Mouse (Mus musculus) hindbrain, embryonic 15.5 days (tissue): Measurements from ENCODE around the gene Myo7a. TPM values are rescaled to one million over a fixed set of nuclear protein-coding genes. Genes with fewer than 3 reads are reported as not detected.
A peak's percentile ranks its signal among the peaks of the same experiment; 100 is the strongest.

Experiments
- ATAC-seq: fragments of 200-750 bp; cut with Nextera tagmentation; 2 replicates; pipeline ENCODE4 v1.8.0; 2017; ENCODE audit warnings: low read depth, moderate number of reproducible peaks, moderate TSS enrichment; ENCODE audit not compliant: low FRiP score
- H3K27ac ChIP-seq: fragments of 300-500 bp; sonication (generic); replicated peaks from 2 replicates; pipeline ENCODE4 v1.5.1; 2015; ENCODE audit warnings: mild to moderate bottlenecking, inconsistent platforms
- H3K27me3 ChIP-seq: fragments of 300-500 bp; sonication (generic); 2 replicates; pipeline ENCODE4 v1.6.1; 2015; ENCODE audit warnings: control low read depth, inconsistent platforms
- H3K36me3 ChIP-seq: fragments of 300-500 bp; sonication (generic); 2 replicates; pipeline ENCODE4 v1.6.1; 2015; ENCODE audit warnings: control low read depth, inconsistent platforms
- H3K4me1 ChIP-seq: fragments of 300-500 bp; sonication (generic); replicated peaks from 2 replicates; pipeline ENCODE4 v1.6.1; 2015; ENCODE audit warnings: control low read depth, inconsistent platforms
- H3K4me2 ChIP-seq: fragments of 300-500 bp; sonication (generic); 2 replicates; pipeline ENCODE4 v1.6.1; 2015; ENCODE audit warnings: moderate library complexity, mild to moderate bottlenecking, inconsistent platforms
- H3K4me3 ChIP-seq: fragments of 300-500 bp; sonication (generic); 2 replicates; pipeline ENCODE4 v1.5.1; 2015; ENCODE audit warnings: mild to moderate bottlenecking, inconsistent platforms
- H3K9ac ChIP-seq: fragments of 300-500 bp; sonication (generic); 2 replicates; pipeline ENCODE4 v1.6.1; 2015; ENCODE audit warnings: inconsistent platforms
- H3K9me3 ChIP-seq: fragments of 300-500 bp; sonication (generic); 2 replicates; pipeline ENCODE4 v1.6.1; 2016; ENCODE audit warnings: control low read depth, inconsistent platforms
- WGBS: fragments of 180-500 bp; shearing (Covaris S2); methylation state at CpG from one replicate; pipeline ENCODE4 v1.1.7; 2015; 5-methylcytosine and 5-hydroxymethylcytosine counted together
- polyA plus RNA-seq: library from polyadenylated mRNA; unstranded; fragments of >200 nt; fragmentation: Nextera tagmentation; extraction: Ambion mirVana; gene quantifications from 2 replicates; pipeline ENCODE4 v1.2.1, GENCODE M21; 2015

Myo7a gene
- polyA plus RNA-seq, 1 experiment from 2014 or later = 19.3 TPM

DNA sequence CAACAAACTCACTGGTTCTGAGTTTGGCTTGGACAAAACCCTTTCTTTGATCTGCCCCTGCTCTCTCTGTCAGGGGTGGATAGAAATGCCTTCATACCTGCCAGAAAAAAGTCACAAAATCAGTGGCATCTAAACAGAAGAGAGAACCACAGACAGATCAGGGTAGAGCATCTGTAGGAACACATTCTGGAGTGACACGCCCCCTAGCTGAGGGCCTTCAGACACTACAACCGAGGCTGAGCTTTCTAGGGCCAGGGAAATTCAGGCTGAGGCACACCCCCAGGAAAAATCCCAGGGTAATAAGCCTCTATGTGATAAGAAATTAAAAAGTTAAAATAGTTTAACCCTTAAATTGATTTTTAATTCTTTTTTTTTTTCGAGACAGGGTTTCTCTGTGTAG lies 34.0 kb upstream of the Myo7a start:
- 35% methylated on average over 3 of the region's 3 CpGs for WGBS
- no peak overlapping the region for H3K4me2 ChIP-seq
- H3K9ac ChIP-seq = no peak overlapping the region
- no peak for ATAC-seq
- H3K27me3 ChIP-seq = no peaks in the 10 kb centered on the region
- no peaks in the 10 kb centered on the region for H3K36me3 ChIP-seq
- H3K27ac ChIP-seq = no peak overlapping the region
- no peaks in the 10 kb centered on the region for H3K9me3 ChIP-seq
- no peak overlapping the region for H3K4me3 ChIP-seq
- peaks cover 40% of the 10 kb centered on the region for H3K4me1 ChIP-seq

DNA sequence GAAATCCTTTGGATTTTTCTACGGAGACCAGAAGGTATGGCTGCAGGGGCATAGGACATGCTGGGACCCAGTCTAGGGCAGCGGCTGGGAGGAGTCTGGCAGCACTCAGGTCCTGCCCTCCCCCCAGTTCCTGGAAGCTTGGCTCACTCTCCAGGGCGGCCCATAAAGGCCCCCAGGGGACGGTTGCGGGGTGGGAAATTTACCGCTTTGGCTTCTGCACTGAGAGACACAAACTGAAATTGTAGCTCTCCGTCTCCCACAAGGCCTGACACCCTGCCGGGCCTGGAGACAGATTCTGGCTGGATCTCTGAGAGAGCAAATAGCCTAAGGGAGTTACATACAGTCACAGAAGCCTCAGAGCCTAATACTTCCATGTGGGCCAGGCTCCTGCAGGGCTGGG lies 33.1 kb upstream of the Myo7a start:
- no peak for ATAC-seq
- no peak overlapping the region for H3K4me3 ChIP-seq
- no peaks in the 10 kb centered on the region for H3K27me3 ChIP-seq
- no peak overlapping the region for H3K9ac ChIP-seq
- H3K4me2 ChIP-seq = no peak overlapping the region
- peaks cover 37% of the 10 kb centered on the region for H3K4me1 ChIP-seq
- H3K9me3 ChIP-seq = no peaks in the 10 kb centered on the region
- H3K27ac ChIP-seq = no peak overlapping the region
- WGBS = 55% methylated on average over 8 of the region's 8 CpGs
- H3K36me3 ChIP-seq = no peaks in the 10 kb centered on the region

DNA sequence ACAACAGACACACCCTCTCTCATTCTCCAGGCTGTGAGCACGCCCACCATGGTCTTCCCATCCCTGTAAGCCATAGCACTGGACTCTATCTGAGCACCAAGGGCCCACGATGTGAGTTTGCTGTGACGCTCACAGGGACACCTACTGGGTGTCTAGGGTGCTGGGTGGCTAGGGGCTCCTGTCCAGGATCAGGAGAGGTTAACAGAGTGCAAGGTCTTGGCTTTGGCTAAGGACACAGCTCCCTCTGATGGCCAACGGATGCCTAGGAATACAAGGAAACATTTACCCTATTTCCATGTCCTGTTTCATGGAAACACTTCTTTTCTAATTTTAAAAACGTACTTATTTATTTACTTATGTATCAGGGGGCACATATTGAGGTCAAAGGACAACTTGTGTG lies 31.2 kb upstream of the Myo7a start:
- Histone ChIP-seq H3K4me3 (no peak overlapping the region), H3K9me3 (no peaks in the 10 kb centered on the region), H3K27ac (no peak overlapping the region), H3K4me1 (peaks cover 24% of the 10 kb centered on the region), H3K4me2 (no peak overlapping the region), H3K9ac (no peak overlapping the region), H3K36me3 (no peaks in the 10 kb centered on the region), H3K27me3 (no peaks in the 10 kb centered on the region)
- ATAC-seq = no peak
- 48% methylated on average over 5 of the region's 5 CpGs for WGBS

DNA sequence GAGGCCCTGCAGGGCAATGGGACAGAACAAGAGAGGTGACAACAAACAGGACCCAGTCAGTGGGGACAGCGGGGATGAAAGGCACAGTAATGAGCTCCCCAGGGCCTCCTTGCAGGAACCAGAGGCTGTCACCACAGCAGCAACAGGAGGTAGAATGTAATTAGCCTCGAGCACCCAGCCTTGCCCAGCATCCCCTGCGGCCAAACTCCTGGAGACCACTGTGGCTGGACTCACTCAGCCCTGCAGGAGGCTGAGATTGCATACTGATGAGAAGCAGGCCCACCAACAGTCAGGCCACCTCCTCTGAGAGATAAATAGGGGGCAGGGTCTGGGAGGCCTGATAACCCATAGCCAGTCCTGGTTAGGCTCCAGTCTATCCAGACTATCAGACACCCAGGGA lies 30.5 kb upstream of the Myo7a start:
- no peak overlapping the region for H3K27ac ChIP-seq
- peaks cover 24% of the 10 kb centered on the region for H3K4me1 ChIP-seq
- ATAC-seq = no peak
- no peaks in the 10 kb centered on the region for H3K9me3 ChIP-seq
- no peak overlapping the region for H3K4me2 ChIP-seq
- H3K36me3 ChIP-seq = no peaks in the 10 kb centered on the region
- H3K27me3 ChIP-seq = no peaks in the 10 kb centered on the region
- no peak overlapping the region for H3K9ac ChIP-seq
- no peak overlapping the region for H3K4me3 ChIP-seq
- 10% methylated on average over 3 of the region's 3 CpGs for WGBS

DNA sequence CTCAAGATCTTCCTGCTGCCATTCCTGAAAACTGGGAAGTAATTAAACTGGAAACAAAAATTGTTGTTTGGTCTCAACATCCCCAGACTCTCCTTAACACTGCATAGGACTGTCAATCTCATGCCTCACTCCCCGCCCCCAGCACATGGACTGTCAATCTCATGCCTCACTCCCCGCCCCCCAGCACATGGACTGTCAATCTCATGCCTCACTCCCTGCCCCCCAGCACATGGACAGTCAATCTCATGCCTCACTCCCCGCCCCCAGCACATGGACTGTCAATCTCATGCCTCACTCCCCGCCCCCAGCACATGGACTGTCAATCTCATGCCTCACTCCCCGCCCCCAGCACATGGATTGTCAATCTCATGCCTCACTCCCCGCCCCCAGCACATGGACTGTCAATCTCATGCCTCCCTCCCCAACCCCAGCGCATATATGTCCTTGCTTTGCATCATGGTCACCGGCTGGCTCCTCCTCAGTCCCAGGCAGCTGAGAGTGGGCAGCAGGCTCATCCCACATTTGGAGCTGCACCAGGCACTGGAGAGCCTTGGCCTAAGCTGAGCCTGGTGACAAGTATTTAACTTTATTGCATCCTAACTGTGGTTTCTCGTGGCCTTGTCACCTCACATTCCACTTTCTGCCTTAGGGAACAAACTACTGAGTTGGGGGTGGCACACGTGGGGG lies 29.5 kb upstream of the Myo7a start:
- WGBS = 71% methylated on average over 10 of the region's 10 CpGs
- Histone ChIP-seq H3K27ac (no peak overlapping the region), H3K4me3 (no peak overlapping the region), H3K27me3 (no peaks in the 10 kb centered on the region), H3K36me3 (no peaks in the 10 kb centered on the region), H3K4me1 (peaks cover 24% of the 10 kb centered on the region), H3K9me3 (no peaks in the 10 kb centered on the region), H3K9ac (no peak overlapping the region), H3K4me2 (no peak overlapping the region)
- no peak for ATAC-seq

DNA sequence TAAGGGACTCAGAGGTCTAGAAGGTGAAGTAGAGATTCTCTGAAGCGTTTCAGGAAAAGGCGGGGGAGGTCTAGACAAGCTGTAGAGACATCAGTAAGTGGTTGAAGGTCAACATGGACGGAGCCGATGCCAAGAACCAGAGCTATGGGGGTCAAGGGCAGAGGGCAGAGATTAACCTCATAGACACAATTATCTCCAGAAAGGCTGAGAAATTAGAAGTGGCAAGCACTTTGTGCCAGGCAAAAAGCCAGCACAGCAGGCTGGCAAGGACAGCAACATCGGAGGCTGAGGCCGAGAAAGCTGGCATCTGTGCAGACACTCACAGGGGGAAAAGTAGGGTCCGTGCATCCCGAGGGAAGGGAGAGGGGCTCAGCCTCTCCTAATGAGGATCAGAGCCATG lies 28.4 kb upstream of the Myo7a start:
- peaks cover 27% of the 10 kb centered on the region for H3K4me1 ChIP-seq
- 69% methylated on average over 8 of the region's 8 CpGs for WGBS
- H3K27me3 ChIP-seq = no peaks in the 10 kb centered on the region
- no peak overlapping the region for H3K4me3 ChIP-seq
- no peaks in the 10 kb centered on the region for H3K36me3 ChIP-seq
- no peaks in the 10 kb centered on the region for H3K9me3 ChIP-seq
- no peak overlapping the region for H3K4me2 ChIP-seq
- H3K27ac ChIP-seq = 0 out of 2 replicates have a peak overlapping the region, but pooled peaks have one; percentile 20
- ATAC-seq = no peak
- H3K9ac ChIP-seq = no peak overlapping the region

DNA sequence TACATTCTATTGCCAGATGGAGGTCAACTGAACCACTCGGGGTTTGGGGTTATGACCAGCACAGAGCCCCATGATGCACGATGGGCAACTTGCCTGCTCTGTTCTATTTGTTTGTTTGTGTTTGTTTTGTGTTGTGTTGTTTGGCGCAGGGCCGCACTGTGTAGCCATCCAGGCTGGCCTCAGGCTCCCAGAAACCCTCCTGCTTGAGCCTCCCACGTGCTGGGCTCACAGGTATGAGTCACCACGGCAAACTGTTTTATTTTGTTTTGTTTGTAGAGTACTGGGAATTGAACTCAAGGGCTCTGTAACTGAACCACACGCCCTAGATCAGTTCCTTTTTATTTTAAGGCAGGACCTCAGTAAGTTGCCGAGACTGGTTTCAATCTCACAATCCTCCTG lies 27.1 kb upstream of the Myo7a start:
- 82% methylated on average over 8 of the region's 8 CpGs for WGBS
- no peak overlapping the region for H3K4me3 ChIP-seq
- H3K9ac ChIP-seq = no peak overlapping the region
- H3K27ac ChIP-seq = no peak overlapping the region
- H3K4me2 ChIP-seq = no peak overlapping the region
- H3K4me1 ChIP-seq = peaks cover 26% of the 10 kb centered on the region
- H3K36me3 ChIP-seq = no peaks in the 10 kb centered on the region
- no peaks in the 10 kb centered on the region for H3K27me3 ChIP-seq
- ATAC-seq = no peak
- H3K9me3 ChIP-seq = no peaks in the 10 kb centered on the region

DNA sequence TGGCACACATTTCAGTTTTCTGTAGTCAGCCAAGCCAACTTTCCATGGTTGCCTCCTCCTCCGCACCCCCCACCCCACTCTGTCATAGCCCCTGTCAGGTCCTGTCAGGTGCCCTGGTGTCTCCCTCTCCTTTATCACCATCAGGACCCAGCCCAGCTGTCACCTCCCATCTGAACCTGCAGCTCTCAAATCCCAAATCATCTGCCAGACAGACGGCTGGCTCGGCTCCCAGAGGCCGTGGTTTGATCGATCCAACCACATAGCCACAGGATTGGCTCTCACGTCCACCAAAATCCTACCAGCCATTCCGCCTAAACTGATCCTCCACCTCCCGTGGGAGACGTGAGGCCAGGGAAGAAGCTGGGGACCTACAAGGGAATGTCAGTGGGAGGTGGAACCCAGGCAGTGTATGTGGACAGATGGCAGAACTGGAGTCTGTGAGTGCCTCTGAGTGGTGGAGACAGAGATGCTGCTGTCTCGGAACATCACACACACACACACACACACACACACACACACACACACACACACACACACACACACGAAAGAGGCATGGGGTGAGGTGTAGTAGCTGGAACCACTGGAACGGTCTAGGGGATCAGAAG lies 26.6 kb upstream of the Myo7a start:
- Histone ChIP-seq H3K4me2 (no peak overlapping the region), H3K4me3 (no peak overlapping the region), H3K27ac (no peak overlapping the region), H3K4me1 (peaks cover 29% of the 10 kb centered on the region), H3K9ac (no peak overlapping the region), H3K27me3 (no peaks in the 10 kb centered on the region), H3K36me3 (no peaks in the 10 kb centered on the region), H3K9me3 (no peaks in the 10 kb centered on the region)
- 73% methylated on average over 12 of the region's 12 CpGs for WGBS
- no peak for ATAC-seq

DNA sequence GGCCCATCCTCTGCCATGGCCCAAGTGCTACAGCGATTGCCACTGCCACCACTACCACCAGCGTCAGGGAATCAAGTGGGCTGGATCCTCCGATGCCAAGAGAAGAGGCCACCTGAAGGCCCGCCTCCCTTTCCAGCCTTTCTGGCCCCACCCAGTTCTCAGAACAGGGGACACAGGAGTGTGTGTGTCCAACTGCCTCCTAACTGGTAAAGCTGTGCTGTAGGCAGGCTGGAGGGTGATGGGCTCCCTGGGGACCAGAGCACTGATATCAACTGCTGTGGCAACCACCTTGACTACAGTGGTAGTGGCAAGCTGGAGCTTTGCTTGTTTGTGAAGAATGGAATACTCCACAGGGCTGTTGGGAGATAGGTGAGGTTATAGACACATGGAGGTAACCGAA lies 26.1 kb upstream of the Myo7a start, which contains the start of gene Omp:
Gene Omp (minus strand): TSS at position 101 of the 400 bp plus-strand sequence.
- Histone ChIP-seq H3K9me3 (no peaks in the 10 kb centered on the region), H3K4me2 (no peak within 1 kb of the TSS), H3K36me3 (no peaks in the 10 kb centered on the region), H3K4me3 (no peak within 1 kb of the TSS), H3K27ac (no peak within 1 kb of the TSS), H3K4me1 (peaks cover 29% of the 10 kb centered on the region), H3K27me3 (no peaks in the 10 kb centered on the region), H3K9ac (no peak within 1 kb of the TSS)
- no peak for ATAC-seq
- WGBS = 86% methylated on average over 5 of the region's 5 CpGs

DNA sequence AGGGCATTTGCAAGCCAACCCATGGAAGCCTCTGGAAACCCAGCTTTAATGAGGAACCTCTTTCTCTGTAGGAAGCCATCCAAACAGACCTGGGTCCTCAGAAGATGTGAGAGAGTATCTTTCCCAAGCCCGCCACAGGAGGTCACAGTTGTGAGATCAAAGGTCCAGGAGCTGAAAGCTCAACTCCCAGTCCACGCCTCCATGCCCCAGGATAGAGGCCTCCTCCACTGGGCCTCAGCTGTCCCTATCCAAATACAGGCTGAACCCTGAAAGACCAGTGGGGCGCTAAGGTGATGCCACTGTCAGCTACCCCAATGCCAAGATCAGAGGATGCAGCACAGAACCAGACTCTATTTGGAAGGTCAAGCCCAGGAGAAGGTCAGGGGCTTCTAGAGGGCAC lies 23.3 kb upstream of the Myo7a start:
- H3K27ac ChIP-seq = no peak overlapping the region
- H3K4me2 ChIP-seq = no peak overlapping the region
- H3K9me3 ChIP-seq = no peaks in the 10 kb centered on the region
- no peak overlapping the region for H3K9ac ChIP-seq
- no peaks in the 10 kb centered on the region for H3K27me3 ChIP-seq
- ATAC-seq = no peak
- no peak overlapping the region for H3K4me3 ChIP-seq
- peaks cover 23% of the 10 kb centered on the region for H3K4me1 ChIP-seq
- H3K36me3 ChIP-seq = no peaks in the 10 kb centered on the region
- 68% methylated on average over 3 of the region's 3 CpGs for WGBS

DNA sequence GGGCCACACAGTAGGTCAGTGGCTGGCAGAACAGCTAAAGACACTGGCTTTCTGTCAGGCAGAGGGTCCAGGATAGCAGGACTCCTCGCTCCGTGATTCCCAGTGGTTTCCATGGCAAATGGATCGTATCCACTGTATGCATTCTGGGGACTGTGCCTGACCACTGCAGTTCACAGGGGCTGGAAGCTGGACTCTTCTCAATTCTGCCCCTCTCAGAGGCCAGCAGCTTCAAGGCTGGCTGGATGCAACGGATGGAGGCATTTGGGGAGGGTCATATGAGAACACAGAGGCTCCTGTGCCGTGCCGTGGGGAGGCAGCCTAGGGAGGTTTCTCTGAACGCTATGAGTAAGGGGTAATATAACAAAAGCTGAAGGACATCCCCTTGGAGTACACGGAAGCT lies 22.9 kb upstream of the Myo7a start:
- Histone ChIP-seq H3K9me3 (no peaks in the 10 kb centered on the region), H3K4me2 (no peak overlapping the region), H3K9ac (no peak overlapping the region), H3K27ac (no peak overlapping the region), H3K27me3 (no peaks in the 10 kb centered on the region), H3K4me3 (no peak overlapping the region), H3K4me1 (peaks cover 24% of the 10 kb centered on the region), H3K36me3 (no peaks in the 10 kb centered on the region)
- 32% methylated on average over 8 of the region's 8 CpGs for WGBS
- ATAC-seq = peak; percentile 17

DNA sequence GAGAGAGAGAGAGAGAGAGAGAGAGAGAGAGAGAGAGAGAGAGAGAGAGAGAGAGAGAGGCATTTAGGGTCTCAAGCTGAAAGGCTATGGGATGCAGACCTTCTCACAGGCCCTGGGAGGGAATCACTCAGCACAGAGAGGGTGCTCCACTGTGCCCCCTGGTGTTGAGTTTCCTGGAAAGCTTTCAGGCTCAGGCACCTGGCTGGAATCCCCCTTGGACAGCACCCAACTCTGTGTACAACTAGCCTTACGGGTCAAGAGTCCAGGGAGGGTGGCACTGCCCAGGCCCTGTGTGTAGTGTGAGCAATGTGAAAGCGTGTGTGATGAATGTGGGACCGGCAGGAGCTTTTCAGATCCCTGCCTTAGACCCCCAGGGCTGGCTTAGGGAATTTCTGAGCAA lies 21.9 kb upstream of the Myo7a start:
- Histone ChIP-seq H3K4me3 (no peak overlapping the region), H3K27ac (peak overlapping the region; percentile 44; the same call in 1 of the 2 replicates), H3K9me3 (no peaks in the 10 kb centered on the region), H3K4me1 (peaks cover 24% of the 10 kb centered on the region), H3K27me3 (no peaks in the 10 kb centered on the region), H3K9ac (no peak overlapping the region), H3K36me3 (no peaks in the 10 kb centered on the region), H3K4me2 (no peak overlapping the region)
- 45% methylated on average over 3 of the region's 3 CpGs for WGBS
- ATAC-seq = no peak

DNA sequence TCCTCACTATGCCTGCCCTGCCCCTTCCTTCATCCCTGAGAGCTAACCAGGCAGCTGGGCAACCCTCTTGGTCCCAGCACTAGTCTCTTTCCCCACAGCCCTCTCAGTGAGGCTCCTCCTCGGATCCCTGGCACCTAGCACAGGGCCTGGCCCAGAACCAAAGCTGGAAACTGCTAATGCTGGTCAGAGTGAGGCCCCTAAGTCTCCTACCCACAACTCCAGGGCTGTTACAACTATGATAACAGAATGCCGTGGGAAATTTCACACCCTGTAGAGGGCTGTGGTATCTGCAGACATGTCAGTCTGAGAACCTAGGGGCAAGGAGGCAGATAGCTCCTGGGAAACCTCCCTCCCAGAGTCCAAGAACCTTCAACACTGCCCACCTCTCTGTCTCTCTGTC lies 21.3 kb upstream of the Myo7a start:
- Histone ChIP-seq H3K9ac (no peak overlapping the region), H3K4me3 (no peak overlapping the region), H3K36me3 (no peaks in the 10 kb centered on the region), H3K4me2 (no peak overlapping the region), H3K27ac (no peak overlapping the region), H3K27me3 (no peaks in the 10 kb centered on the region), H3K9me3 (no peaks in the 10 kb centered on the region), H3K4me1 (peaks cover 24% of the 10 kb centered on the region)
- WGBS = 43% methylated on average over 2 of the region's 2 CpGs
- 0 out of 2 replicates have a peak, but pooled peaks have one; percentile 8 for ATAC-seq
